Mouse (Mus musculus): ENCODE measurements around the gene Fam3b. TPM values are rescaled to one million over a fixed set of nuclear protein-coding genes. Genes with fewer than 3 reads are reported as not detected.
A peak's percentile ranks its signal among the peaks of the same experiment; 100 is the strongest.

The Fam3b gene
- polyA plus RNA-seq, 1 experiment, result 64.5 TPM

- peaks cover 14% of the 10 kb centered on the region; the same call in 1 of the 2 replicates for H3K4me1 ChIP-seq (ENCODE audit: control insufficient read depth, insufficient read depth, insufficient read length, low read length)
- H3K36me3 ChIP-seq (ENCODE audit: control insufficient read depth, insufficient read depth, low read length), result peaks cover 14% of the 10 kb centered on the region
- 73% methylated on average over 3 of the region's 3 CpGs for WGBS
- H3K4me3 ChIP-seq (ENCODE audit: low read depth, low read length), result no peak overlapping the region
- TF ChIP-seq CTCF (IDR thresholded peaks at IDR 0.05; ENCODE audit: extremely low read depth, insufficient read length, insufficient replicate concordance, low read depth, low read length) (no peak), POLR2A (IDR thresholded peaks at IDR 0.05; ENCODE audit: low read depth, low read length) (no peak)
- no peaks in the 10 kb centered on the region for H3K27me3 ChIP-seq (ENCODE audit: control insufficient read depth, insufficient read depth, low read length)
- peak overlapping the region; percentile 88 for H3K27ac ChIP-seq (ENCODE audit: insufficient read depth, low read depth, low read length)
These were observed 16.5 kb downstream of the Fam3b start for GRCm38 (mm10) chr16:97498139-97498538.

GRCm38 (mm10) chr16:97497682-97498081, 16.9 kb downstream of the Fam3b start:
- no peak for TF ChIP-seq CTCF (IDR thresholded peaks at IDR 0.05; ENCODE audit: extremely low read depth, insufficient read length, insufficient replicate concordance, low read depth, low read length)
- no peak for TF ChIP-seq POLR2A (IDR thresholded peaks at IDR 0.05; ENCODE audit: low read depth, low read length)
- Histone ChIP-seq H3K36me3 (ENCODE audit: control insufficient read depth, insufficient read depth, low read length) (peaks cover 14% of the 10 kb centered on the region), H3K4me1 (ENCODE audit: control insufficient read depth, insufficient read depth, insufficient read length, low read length) (peaks cover 14% of the 10 kb centered on the region; the same call in 1 of the 2 replicates), H3K27me3 (ENCODE audit: control insufficient read depth, insufficient read depth, low read length) (no peaks in the 10 kb centered on the region), H3K4me3 (ENCODE audit: low read depth, low read length) (no peak overlapping the region), H3K27ac (ENCODE audit: insufficient read depth, low read depth, low read length) (peak overlapping the region; percentile 50; the same call in 1 of the 2 replicates)
- WGBS, result 19% methylated on average over 5 of the region's 5 CpGs

GRCm38 (mm10) chr16:97496026-97496425, 18.6 kb downstream of the Fam3b start:
- H3K27ac ChIP-seq (ENCODE audit: insufficient read depth, low read depth, low read length), result peak overlapping the region; percentile 44; the same call in 1 of the 2 replicates
- no peaks in the 10 kb centered on the region for H3K27me3 ChIP-seq (ENCODE audit: control insufficient read depth, insufficient read depth, low read length)
- H3K36me3 ChIP-seq (ENCODE audit: control insufficient read depth, insufficient read depth, low read length), result peaks cover 17% of the 10 kb centered on the region
- peaks cover 12% of the 10 kb centered on the region; the same call in 1 of the 2 replicates for H3K4me1 ChIP-seq (ENCODE audit: control insufficient read depth, insufficient read depth, insufficient read length, low read length)
- no peak overlapping the region for H3K4me3 ChIP-seq (ENCODE audit: low read depth, low read length)
- TF ChIP-seq CTCF (IDR thresholded peaks at IDR 0.05; ENCODE audit: extremely low read depth, insufficient read length, insufficient replicate concordance, low read depth, low read length), result no peak
- no peak for TF ChIP-seq POLR2A (IDR thresholded peaks at IDR 0.05; ENCODE audit: low read depth, low read length)
- WGBS, result 34% methylated on average over 3 of the region's 3 CpGs

- Histone ChIP-seq H3K27me3 (ENCODE audit: control insufficient read depth, insufficient read depth, low read length) (no peaks in the 10 kb centered on the region), H3K27ac (ENCODE audit: insufficient read depth, low read depth, low read length) (no peak overlapping the region), H3K4me1 (ENCODE audit: control insufficient read depth, insufficient read depth, insufficient read length, low read length) (no peaks in the 10 kb centered on the region; the same call in 1 of the 2 replicates), H3K4me3 (ENCODE audit: low read depth, low read length) (no peak overlapping the region), H3K36me3 (ENCODE audit: control insufficient read depth, insufficient read depth, low read length) (peaks cover 16% of the 10 kb centered on the region)
- no peak for TF ChIP-seq POLR2A (IDR thresholded peaks at IDR 0.05; ENCODE audit: low read depth, low read length)
- WGBS, result 91% methylated on average over 1 of the region's 1 CpGs
These were observed 22.2 kb downstream of the Fam3b start for GRCm38 (mm10) chr16:97492369-97492768.

- Histone ChIP-seq H3K27ac (ENCODE audit: insufficient read depth, low read depth, low read length) (peak overlapping the region; percentile 10; the same call in 1 of the 2 replicates), H3K36me3 (ENCODE audit: control insufficient read depth, insufficient read depth, low read length) (peaks cover 36% of the 10 kb centered on the region), H3K4me3 (ENCODE audit: low read depth, low read length) (no peak overlapping the region), H3K27me3 (ENCODE audit: control insufficient read depth, insufficient read depth, low read length) (no peaks in the 10 kb centered on the region), H3K4me1 (ENCODE audit: control insufficient read depth, insufficient read depth, insufficient read length, low read length) (peaks cover 30% of the 10 kb centered on the region)
- no peak for TF ChIP-seq POLR2A (IDR thresholded peaks at IDR 0.05; ENCODE audit: low read depth, low read length)
- TF ChIP-seq CTCF (IDR thresholded peaks at IDR 0.05; ENCODE audit: extremely low read depth, insufficient read length, insufficient replicate concordance, low read depth, low read length), result no peak
- WGBS, result 14% methylated on average over 2 of the region's 2 CpGs
These were observed 36.0 kb downstream of the Fam3b start for GRCm38 (mm10) chr16:97478655-97479054.

- TF ChIP-seq POLR2A (IDR thresholded peaks at IDR 0.05; ENCODE audit: low read depth, low read length), result no peak
- no peak for TF ChIP-seq CTCF (IDR thresholded peaks at IDR 0.05; ENCODE audit: extremely low read depth, insufficient read length, insufficient replicate concordance, low read depth, low read length)
- Histone ChIP-seq H3K27ac (ENCODE audit: insufficient read depth, low read depth, low read length) (peak overlapping the region; percentile 8; the same call in 1 of the 2 replicates), H3K36me3 (ENCODE audit: control insufficient read depth, insufficient read depth, low read length) (peaks cover 43% of the 10 kb centered on the region), H3K4me1 (ENCODE audit: control insufficient read depth, insufficient read depth, insufficient read length, low read length) (peaks cover 30% of the 10 kb centered on the region), H3K27me3 (ENCODE audit: control insufficient read depth, insufficient read depth, low read length) (no peaks in the 10 kb centered on the region), H3K4me3 (ENCODE audit: low read depth, low read length) (no peak overlapping the region)
- WGBS, result 59% methylated on average over 1 of the region's 1 CpGs
These were observed 38.1 kb downstream of the Fam3b start for GRCm38 (mm10) chr16:97476524-97476923.

GRCm38 (mm10) chr16:97475581-97475980, 39.0 kb downstream of the Fam3b start:
- peaks cover 43% of the 10 kb centered on the region for H3K36me3 ChIP-seq (ENCODE audit: control insufficient read depth, insufficient read depth, low read length)
- 39% methylated on average over 3 of the region's 3 CpGs for WGBS
- TF ChIP-seq POLR2A (IDR thresholded peaks at IDR 0.05; ENCODE audit: low read depth, low read length) (no peak), CTCF (IDR thresholded peaks at IDR 0.05; ENCODE audit: extremely low read depth, insufficient read length, insufficient replicate concordance, low read depth, low read length) (no peak)
- H3K27me3 ChIP-seq (ENCODE audit: control insufficient read depth, insufficient read depth, low read length), result no peaks in the 10 kb centered on the region
- peaks cover 30% of the 10 kb centered on the region for H3K4me1 ChIP-seq (ENCODE audit: control insufficient read depth, insufficient read depth, insufficient read length, low read length)
- H3K27ac ChIP-seq (ENCODE audit: insufficient read depth, low read depth, low read length), result peak overlapping the region; percentile 69
- H3K4me3 ChIP-seq (ENCODE audit: low read depth, low read length), result no peak overlapping the region
